Mouse (Mus musculus): ENCODE results near the gene Tmem234.

The Tmem234 gene

DNA sequence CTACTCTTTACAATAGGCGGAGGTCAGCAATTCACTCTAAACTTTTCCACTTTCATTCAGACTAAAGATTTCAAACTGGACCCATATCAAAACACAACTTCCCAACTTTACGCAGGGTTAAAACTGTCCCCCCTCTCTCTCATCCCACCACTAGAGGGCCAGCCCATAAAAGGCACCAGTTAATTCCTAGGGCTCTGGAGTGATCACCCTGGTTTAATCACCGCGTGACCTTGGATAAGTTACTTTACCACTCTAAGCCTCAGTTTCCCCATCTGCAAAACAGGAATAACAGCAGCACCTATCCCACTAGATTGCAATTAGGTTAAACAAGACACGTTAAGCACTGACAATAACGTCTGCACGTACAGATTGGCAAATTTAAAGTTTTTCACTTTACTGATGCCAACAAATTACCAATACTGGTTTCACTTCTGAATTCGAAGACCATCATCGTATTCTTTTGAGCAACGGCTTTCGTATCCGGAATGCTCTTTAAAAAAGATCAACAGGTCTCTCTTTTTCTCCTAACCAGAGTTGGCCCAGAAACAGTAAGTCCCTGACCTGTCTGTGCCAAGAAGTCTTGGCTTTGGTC is 71.1 kb downstream of the Tmem234 start:
- DNase-seq (ENCODE audit: extremely low spot score, low spot score): peak; percentile 51

DNA sequence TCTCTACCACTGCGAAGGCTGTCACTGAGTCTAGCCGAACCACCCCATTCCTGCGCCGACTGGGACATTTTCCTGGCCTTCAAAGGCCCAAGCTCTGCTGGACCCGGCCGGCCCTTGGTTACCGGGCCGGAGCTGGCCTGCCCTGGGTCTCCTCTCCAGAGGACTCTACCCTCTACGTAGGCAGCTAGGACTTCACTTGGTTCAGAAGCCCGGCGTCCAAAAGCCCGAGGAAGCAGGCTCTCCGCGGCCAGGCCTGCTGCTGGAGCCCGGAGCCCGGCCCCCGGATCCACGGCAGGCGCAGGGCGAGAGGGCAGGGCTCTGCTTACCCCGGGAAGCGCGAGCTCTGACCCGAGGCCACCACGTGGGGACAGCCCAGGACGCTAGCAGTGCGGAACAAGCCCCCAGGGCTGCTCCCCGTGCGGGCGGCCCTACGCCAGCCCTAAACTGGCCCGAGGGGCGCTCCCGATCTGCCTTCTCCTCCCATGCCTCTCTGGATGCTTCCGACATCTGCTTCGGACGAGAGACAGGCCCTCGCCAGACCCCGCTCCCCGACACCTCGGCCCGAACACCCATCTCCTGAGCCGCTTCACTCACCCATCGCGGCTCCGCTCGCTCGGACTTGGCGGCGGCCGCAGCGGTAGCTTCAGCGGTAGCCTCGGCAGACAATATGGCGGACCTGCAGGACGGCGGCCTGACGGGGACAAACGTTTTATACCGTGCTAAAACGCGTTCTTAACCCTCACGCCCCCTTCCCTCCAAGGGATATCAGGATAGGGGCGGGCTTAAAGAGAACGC is 71.8 kb downstream of the Tmem234 start, which contains the start of gene Kpna6:
Gene Kpna6, minus strand, starts transcription at position 685 of the 795 bp plus-strand sequence.
- peak; percentile 93 for DNase-seq (ENCODE audit: extremely low spot score, low spot score)

DNA sequence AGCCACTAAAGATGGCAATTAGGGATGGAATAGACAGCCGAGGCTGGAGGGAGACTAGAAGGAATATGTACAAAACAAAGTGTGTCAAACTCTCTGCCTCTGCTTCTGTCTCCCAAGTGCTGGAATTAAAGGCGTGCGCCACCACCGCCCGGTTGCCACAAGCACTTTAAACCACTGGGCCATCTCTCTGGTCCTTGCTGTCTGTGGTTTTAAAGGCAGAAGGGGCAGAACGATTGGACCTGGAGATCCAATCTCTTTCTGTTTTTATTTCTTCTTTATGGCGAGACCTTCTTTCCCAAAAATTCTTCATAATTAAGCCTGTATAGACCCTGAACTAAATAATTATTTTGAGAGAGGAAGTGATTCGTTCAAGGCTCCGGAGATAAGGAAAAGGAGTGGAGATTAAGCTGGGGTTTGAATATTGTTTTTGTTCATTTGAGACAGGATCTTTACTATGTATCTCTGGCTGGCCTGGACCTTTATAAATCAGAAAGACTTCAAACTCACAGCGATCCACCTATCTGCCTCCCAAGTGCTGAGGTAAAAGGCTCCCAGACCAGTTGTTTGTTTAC is 72.5 kb downstream of the Tmem234 start:
- DNase-seq (ENCODE audit: extremely low spot score, low spot score): no peak
